Mouse (Mus musculus) cerebellum, adult (tissue): Measurements from ENCODE around the gene Olfr922.

Source experiments
- ATAC-seq: cut with Nextera tagmentation; 2 replicates; pipeline ENCODE4 v1.9.2; 2017; ENCODE audit warnings: mild to moderate bottlenecking, moderate library complexity, mixed read lengths; ENCODE audit not compliant: insufficient number of reproducible peaks, low FRiP score, low TSS enrichment

The Olfr922 gene

GRCm38 (mm10) chr9:38814314-38814713, at the start of gene Olfr922:
Gene Olfr922 (plus strand): TSS chr9:38814614.
- no peak for ATAC-seq

- no peak for ATAC-seq
Measured at GRCm38 (mm10) chr9:38772768-38773167, 41.6 kb upstream of the Olfr922 start, which contains the start of gene Olfr921. Gene Olfr921 (plus strand): TSS chr9:38773068.

- ATAC-seq = no peak
Measured at GRCm38 (mm10) chr9:38792689-38793088, 21.7 kb upstream of the Olfr922 start.

- no peak for ATAC-seq
Measured at GRCm38 (mm10) chr9:38805696-38806095, 8.7 kb upstream of the Olfr922 start.

GRCm38 (mm10) chr9:38815458-38815986, 1.1 kb downstream of the Olfr922 start:
- no peak for ATAC-seq

- no peak for ATAC-seq
Measured at GRCm38 (mm10) chr9:38826245-38826644, 11.8 kb downstream of the Olfr922 start, which contains the start of gene Olfr923. Gene Olfr923 (plus strand): TSS chr9:38826545.

GRCm38 (mm10) chr9:38833027-38833426, 18.6 kb downstream of the Olfr922 start:
- no peak for ATAC-seq

GRCm38 (mm10) chr9:38844149-38844548, 29.7 kb downstream of the Olfr922 start, which contains the start of gene Olfr924:
Gene Olfr924 (plus strand): TSS chr9:38844449.
- ATAC-seq = no peak

- ATAC-seq = no peak
Measured at GRCm38 (mm10) chr9:38854760-38855159, 40.3 kb downstream of the Olfr922 start, which contains the start of gene Olfr26. Gene Olfr26 (plus strand): TSS chr9:38855060.
